Mouse (Mus musculus) monocyte, adult 5-6 weeks (primary cell): Measurements from ENCODE around the gene Ccdc106. TPM values are rescaled to one million over a fixed set of nuclear protein-coding genes. Genes with fewer than 3 reads are reported as not detected.
"Not testable (repeated sequence)": the region's sequence is repeated elsewhere in the genome, so short reads cannot be mapped to it uniquely, and the experiment has no call there.

Source experiments
- ATAC-seq: fragments of 153-309, 156-312 bp; replicated peaks from 2 replicates; pipeline ENCODE4 v1.8.0; 2017; ENCODE audit warnings: mild to moderate bottlenecking; ENCODE audit not compliant: low TSS enrichment, insufficient number of reproducible peaks, severe bottlenecking, poor library complexity, low FRiP score
- total RNA-seq: library from RNA; stranded (forward); fragments of 200-1000, 200-491, 200-594 nt; gene quantifications from 3 replicates; pipeline ENCODE4 v1.2.3, GENCODE M21; 2017

The Ccdc106 gene
- total RNA-seq, 1 experiment from 2014 or later: not detected

DNA sequence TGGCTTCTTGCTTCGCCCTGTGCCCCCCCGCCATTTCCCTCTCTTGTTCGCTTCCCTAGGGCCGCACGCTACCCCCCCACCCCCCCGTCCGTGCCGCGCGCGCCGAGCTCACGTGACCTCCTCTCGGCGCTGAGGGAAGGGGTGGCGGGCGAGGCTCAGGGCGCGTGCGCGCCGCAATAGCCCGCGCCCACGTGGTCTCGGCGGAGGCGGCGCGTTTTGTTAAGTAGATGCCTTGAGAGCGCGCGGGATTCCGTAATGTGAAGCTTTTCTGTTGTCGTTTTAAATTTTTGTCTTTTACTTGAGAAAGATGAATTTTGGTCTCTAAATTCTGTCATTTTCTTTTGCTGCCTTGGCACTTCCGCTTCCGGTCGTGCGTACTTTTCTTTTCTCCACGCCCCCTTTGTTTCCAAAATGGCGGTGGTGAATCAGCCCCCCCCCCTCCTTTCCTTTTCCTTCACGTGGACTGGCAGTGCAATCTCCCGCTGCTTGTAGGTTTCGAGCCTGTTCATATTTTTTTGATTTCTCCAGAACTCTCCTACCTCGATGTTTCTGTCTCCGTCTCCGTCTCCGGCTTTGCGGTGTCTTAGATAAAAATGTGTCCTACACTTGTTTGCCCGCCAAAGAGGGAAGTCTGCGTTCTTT, 42.1 kb downstream of the Ccdc106 start:
- ATAC-seq: no peak

DNA sequence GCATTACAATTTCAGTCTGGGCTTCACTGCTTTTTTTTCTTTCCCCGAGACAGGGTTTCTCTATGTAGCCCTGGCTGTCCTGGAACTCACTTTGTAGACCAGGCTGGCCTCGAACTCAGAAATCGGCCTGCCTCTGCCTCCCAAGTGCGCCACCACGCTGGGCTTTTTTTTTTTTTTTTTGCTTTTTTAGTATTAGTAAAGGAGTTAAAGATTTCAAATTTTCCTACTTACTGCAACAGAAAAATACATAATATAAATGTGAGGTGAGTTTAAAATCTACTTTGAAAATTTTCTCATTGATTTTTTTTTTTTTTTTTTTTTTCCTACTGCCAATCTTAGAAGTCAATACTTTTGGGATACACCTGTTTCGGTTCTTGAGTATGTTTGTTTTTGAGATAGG, 44.5 kb downstream of the Ccdc106 start:
- no peak for ATAC-seq

DNA sequence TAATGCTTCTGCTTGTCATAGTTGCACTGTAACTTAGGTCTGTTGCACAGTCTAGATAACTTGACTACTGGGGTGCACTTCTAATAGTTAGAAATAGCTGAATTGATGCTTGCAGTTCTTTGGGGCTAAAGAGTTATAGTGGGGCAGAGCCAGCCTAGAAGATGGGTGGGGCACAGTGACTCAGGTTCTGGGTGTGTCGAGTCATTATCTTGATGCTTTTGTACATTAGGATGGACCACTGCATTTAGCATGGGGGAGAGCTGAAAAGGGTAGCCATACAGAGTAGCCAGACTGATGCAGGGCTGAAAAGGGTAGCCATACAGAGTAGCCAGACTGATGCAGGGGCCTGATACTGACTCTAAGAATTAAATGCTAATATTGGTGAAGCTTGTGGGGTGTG, 53.2 kb downstream of the Ccdc106 start:
- ATAC-seq: no peak

DNA sequence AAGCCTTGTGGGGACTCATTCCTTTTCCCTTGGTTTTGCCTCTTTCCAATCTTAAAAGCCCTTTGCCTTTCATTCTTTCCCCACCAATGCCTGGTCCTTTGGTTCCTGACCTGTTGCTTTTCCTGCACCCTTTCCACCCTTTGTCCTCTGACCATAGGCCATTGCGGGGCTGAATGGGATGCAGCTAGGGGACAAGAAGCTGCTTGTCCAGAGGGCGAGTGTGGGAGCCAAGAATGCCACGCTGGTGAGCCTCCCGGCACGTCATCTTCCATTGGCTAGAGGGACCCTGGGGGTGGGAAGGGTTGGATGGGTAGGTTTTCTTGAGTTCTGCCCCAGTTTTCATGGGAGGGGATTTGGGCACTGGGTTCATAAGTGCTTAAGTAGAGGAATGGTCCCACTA, 54.6 kb downstream of the Ccdc106 start:
- ATAC-seq: no peak

DNA sequence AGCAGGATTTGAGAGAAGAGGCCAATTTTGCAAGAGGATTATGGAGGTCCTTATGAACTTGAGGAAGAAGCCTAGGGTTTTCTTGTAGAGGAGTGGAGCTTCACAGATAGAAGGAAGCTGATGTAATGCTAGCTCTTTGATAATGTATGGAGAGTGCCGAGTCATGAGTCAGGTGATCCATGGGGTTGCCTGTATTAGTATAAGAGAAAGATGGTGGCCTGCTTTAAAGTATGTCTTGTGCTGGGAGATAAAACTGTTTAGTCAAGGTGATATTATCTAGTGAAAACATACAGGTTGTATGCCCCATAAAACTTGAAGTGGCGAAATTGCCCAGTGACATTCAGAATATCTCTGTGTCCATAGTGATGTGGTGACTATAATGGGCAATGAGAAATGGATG, 56.6 kb downstream of the Ccdc106 start:
- ATAC-seq: no peak

DNA sequence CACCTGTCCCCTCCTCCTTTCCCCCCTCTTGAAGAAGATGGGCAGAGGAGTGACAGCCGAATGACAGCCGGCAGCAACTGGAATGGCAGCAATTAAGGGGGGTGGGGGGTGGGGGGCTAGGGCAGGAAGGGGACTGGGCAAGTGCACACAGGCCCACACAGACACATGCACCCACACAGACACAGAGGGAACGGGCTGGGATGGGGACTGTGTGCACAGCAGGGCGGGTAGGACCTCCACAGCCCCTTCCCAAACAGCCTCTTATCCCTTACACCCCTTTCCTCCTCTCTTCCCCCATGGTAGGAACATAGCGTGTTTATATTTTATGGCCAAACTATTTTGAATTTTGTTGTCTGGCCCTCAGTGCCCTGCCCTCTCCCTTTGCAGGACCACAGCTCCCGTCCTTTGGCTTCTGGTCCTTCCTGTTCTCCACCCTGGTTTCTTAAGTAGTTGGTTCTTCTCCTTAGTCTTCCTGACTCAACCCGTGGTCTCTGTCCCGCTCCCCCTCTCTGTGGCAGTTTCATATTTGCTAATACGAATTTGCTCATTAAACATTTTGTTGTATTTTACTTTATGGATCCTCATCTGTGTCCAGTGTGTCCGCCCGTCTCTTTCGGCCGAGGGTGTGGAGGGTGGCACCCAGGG, 59.1 kb downstream of the Ccdc106 start:
- ATAC-seq: not testable (repeated sequence)

DNA sequence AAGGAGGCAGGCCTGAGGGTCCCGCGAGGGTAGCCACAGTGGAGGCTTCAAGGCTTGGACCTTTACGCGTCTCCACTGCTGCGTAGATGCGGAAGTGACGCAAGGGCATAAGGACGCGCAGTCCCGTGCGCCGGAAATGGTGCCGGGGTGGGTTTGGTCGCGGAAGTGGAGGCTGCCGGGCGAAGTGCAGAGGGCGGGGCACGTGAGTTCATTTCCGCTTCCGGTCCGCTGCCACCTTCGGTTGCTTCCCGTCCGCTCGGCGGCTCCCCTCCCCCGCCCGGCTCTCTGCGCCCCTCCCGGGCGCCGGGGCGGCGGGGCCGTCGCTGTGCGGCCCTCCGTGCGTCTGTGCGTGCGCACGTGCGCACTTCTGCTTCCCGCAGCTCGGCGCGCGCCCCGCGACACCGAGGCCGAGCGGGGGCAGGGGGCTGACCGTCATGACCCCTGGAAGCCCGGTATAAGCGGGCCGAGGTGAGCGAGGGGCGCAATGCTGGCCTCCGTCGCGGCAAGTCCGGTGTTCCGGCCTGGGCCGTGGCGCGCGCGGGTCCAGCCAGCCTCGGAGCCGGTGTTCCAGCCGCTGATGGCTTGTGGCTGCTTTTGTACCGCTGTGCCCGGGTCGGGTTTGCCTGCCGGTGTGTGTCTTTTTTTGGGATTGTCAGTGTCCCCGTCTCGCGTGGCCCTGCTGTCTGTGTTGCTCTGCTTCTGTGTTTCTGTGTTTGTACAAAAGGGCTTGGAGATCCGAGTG, 59.8 kb downstream of the Ccdc106 start, which contains the start of gene Epn1:
Gene Epn1, plus strand, starts transcription at position 226 of the 742 bp plus-strand sequence.
- peak; percentile 89 for ATAC-seq

DNA sequence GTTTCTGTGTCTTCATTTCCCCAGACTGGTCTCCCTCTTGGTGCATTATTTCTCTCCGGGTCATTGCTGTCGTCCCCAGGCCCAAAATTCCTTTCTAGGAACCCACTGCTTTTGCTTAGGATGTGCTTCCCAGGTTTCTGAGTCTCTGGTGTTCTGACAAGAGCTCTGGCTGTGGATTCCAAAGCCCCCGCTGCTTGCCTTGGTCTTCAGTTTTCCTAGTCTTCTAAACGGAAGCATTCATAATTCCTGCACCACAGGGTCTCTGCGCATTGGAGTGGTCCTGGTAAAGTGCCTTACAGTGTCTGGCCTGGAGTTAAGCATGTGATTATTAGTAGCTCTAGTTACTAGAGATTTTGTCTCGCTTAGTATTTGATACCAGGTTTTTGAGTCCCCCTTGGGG, 60.5 kb downstream of the Ccdc106 start:
- no peak for ATAC-seq

DNA sequence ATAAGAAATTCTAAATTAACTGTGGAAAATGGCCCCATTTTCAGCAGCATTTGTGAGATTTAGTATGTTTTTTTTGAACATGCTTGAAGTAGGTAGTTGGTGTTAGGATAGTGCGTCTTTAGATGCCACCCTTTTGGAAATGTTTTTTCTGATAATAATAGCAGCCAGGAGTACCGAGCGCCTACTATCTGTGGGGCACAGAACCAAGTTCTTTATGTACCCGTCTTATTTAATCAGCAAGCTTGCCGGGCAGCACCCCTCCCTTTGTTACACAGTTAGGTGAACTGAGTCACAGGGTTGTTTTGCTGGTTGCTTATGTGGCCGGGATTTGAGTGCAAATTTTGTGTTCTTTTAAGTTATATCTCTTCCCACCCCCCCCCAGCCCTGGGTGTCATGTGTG, 60.9 kb downstream of the Ccdc106 start:
- no peak for ATAC-seq

DNA sequence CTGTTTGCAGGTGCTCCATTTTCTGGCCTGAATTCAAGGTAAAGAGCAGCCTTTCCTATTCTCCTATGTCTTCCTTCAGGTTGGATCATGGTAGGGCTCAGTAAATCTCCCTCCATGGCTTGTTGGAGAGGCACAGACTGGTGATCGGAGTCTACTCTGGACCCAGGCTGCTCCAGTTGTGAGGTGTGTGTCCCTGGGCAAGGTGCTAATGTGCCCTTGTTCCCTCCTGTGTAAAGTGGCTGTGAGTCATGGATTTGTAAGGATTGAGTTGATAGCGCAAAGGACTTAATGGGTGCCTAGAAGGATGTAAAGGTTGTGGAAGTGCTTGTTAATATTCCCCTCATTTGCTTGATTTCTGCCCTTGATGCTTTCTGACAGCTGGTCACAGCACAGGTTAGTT, 61.6 kb downstream of the Ccdc106 start:
- ATAC-seq: no peak

DNA sequence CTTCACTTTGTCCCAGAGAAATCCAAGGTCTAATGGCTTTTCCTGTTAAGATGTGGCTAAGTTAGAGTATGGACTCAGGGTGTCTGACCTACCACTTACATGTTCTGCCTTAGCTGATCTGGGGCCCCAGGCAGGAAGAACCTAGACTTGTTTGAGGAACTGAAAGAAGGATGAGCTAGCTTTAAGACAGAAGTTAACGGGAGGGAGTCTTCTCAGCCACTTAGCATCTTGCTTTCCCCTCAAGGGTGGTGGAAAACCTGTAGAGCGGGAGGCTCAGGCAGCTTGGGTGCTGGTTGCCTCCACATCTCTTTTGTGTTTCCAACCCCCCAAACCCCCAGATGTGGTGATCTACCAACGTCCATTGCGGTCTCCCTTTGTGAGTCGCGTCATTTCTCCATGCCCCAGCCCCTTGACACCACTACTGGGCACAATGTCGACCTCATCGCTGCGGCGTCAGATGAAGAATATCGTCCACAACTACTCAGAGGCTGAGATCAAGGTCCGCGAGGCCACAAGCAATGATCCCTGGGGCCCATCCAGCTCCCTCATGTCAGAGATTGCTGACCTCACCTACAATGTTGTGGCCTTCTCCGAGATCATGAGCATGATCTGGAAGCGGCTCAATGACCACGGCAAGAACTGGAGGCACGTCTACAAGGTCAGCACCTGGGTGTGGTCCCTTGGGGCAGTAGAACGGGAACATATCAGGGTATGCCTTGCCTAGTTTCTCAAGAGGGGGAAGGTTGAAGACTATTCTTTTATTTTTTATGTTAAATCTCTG, 63.2 kb downstream of the Ccdc106 start:
- ATAC-seq: peak; percentile 71

DNA sequence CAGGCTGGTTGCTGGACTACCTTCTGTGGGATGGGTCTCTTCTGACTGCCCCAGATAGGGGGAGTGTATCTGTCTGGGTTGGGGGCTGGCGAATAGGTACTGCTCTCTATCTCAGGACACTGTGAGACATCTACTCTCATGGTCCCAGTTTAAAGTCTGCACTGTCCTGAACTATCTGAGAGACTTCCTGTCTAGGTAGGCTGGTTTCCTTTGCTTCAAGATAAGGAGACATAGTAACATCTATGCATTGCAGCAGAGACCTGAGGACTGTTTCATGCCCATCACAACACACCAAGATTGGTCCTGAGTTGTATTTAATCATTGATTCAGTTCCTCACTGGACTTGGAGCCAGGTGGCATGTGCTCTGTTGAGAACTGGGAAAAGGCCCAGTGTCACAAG, 65.2 kb downstream of the Ccdc106 start:
- ATAC-seq: no peak

DNA sequence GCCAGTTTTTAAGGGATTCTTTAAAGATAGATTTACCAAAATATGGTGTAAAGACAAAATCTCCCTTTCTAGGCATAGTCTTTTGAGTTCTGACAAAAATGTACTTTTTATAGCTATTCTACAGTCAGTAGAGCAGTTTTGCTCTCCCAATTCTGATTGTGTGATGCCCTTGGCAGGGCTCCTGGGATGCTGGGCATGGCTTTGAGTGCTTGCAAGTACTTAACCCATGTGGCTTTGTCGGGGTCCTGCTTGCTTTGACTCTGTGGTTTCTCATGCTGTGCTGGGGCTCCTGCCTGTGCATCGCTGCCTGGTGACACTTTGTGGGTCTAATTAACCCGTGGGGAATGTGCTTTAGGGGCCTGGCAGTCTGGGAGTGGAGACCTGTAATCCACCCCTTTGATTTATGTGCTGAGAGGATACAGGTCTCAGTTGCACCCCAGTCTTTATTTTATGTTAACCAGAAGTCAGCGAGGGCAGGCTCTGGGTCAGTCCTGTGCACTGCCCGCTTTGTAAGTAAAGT, 66.6 kb downstream of the Ccdc106 start:
- no peak for ATAC-seq

DNA sequence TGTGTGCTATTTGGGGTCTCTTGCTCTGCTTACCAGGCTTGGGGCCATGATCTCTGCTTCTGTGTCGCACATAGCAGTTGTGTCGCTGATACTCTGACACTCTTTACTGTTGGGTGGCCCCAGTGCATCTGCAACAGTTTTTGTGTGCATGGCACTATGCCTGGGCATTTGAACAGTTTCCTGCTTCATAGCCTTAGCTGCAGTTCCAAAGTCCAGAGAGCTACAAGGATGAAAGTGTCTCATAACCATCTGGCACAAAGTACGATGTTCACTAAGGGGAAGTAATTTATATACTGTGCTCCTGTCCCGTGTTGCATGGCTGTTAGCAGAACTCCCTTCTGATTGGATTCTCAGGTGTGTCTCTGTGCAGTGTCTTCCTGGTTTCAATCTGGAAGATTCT, 67.5 kb downstream of the Ccdc106 start:
- ATAC-seq: no peak

DNA sequence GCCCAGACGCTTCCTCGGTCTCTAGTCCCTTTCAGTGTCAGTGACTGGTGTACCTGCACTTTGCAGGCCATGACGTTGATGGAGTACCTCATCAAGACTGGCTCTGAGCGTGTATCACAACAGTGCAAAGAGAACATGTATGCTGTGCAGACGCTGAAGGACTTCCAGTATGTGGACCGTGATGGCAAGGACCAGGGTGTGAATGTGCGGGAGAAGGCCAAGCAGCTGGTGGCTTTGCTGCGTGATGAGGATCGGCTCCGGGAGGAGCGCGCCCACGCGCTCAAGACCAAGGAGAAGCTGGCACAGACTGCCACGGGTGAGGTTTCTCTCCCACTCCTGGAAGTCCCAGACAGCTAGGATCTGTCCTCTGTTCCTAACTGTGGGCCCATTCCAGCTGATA, 69.5 kb downstream of the Ccdc106 start:
- ATAC-seq: no peak

DNA sequence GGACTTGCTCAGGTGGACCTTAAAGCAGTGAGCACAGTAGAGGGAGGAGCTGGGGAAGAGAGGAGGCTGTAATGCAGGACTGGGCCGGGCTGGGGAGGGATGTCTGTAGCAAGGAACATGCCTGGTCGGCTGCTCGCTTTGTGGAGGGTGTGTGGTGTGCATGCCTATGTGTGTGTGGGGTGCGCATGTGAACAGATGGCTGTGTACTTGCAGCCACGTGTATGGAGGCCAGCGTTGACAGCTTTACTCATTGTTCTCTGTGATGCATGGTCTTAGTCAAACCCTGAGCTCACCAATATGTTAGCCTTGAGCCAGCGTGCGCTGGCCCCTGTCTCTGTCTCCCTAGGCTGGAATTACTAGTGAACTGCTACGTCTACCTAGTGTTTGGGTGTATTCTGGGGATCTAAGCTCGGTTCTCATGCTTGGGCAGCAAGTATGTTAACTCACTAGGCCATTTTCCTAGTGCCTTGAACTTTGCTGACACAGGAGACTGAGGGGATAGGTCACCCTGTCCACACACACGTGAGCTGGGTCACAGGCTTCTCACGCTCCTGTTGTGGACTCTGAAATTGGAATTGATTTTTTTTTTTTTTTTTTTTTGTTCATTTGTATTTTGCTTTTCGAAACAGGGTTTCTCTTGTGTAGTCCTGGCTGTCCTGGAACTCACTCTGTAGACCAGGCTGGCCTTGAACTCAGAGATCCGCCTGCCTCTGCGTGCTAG, 70.8 kb downstream of the Ccdc106 start:
- no peak for ATAC-seq

DNA sequence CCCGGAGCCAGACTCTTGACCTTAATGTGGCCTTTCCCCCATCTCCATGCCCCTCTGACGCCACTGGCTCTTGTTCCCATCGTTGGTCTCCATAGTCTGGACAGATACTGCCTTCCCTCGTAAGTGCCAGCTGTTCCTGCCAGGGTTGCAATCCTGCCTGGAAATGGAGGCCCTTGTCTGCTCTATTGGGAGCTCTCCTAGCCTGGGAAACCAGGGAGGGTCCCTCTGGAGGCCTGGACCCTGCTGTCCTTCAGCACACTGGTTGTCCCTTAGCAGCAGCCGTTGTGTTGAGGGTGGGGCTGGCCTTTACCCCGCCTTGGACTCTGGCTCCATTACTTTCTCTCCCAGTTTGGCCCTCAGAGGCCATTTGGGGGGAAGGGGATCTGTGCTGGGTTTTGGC, 72.0 kb downstream of the Ccdc106 start:
- ATAC-seq: no peak

DNA sequence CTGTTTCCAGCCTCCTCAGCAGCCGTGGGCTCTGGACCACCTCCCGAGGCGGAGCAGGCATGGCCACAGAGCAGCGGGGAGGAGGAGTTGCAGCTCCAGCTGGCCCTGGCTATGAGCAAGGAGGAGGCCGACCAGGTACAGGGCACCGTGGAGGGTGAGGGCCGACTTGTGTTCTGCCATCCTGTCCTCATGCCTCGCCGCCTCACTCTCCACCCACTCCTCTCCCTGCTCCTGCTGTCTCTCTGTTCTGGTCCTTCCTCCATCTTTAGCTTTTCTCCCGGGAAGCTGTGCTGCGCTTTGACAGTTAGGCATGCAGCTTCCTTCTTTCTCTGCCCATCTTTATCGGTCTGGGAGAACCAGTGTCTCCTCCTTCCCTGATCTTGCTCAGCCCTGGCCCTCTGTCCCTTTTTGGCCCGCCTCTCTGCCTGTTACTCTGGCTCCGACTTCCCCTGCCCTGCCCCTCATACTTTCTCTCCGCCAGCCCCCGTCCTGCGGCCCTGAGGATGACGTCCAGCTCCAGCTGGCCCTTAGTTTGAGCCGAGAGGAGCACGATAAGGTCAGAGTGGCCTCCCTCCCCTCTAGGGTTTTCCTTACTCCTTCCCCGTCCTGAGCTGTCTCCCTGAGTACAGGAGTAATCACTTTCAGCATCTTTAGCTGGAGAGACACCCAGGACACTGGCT, 72.6 kb downstream of the Ccdc106 start:
- ATAC-seq: no peak
